Mouse (Mus musculus) stomach, postnatal 0 days (tissue): ENCODE measurements around the gene Ptov1. TPM values are rescaled to one million over a fixed set of nuclear protein-coding genes. Genes with fewer than 3 reads are reported as not detected.

ENCODE experiments used
- ATAC-seq: fragments of 200-750 bp; cut with Nextera tagmentation; 2 replicates; pipeline ENCODE4 v1.8.0; 2017; ENCODE audit not compliant: low FRiP score, low TSS enrichment
- DNase-seq: peaks from one replicate; pipeline ENCODE4 v3.0.0-alpha.2; 2016; ENCODE audit warnings: low spot score
- H3K27ac ChIP-seq: fragments of 300-500 bp; sonication (generic); replicated peaks from 2 replicates; pipeline ENCODE4 v1.5.1; 2014; ENCODE audit warnings: mild to moderate bottlenecking, control low read depth
- H3K27me3 ChIP-seq: fragments of 300-500 bp; sonication (generic); 2 replicates; pipeline ENCODE4 v1.6.1; 2014; ENCODE audit warnings: low read length; ENCODE audit not compliant: control insufficient read depth, insufficient read depth
- H3K36me3 ChIP-seq: fragments of 300-500 bp; sonication (generic); 2 replicates; pipeline ENCODE4 v1.6.1; 2014; ENCODE audit warnings: low read length, mixed read lengths; ENCODE audit not compliant: control insufficient read depth, insufficient read depth
- H3K4me1 ChIP-seq: fragments of 300-500 bp; sonication (generic); replicated peaks from 2 replicates; pipeline ENCODE4 v1.6.1; 2014; ENCODE audit warnings: antibody characterized with exemption; ENCODE audit not compliant: control insufficient read depth, insufficient read depth
- H3K4me2 ChIP-seq: fragments of 300-500 bp; sonication (generic); replicated peaks from 2 replicates; pipeline ENCODE4 v1.6.1; 2014; ENCODE audit warnings: low read depth, mild to moderate bottlenecking, control low read depth, moderate library complexity
- H3K4me3 ChIP-seq: fragments of 300-500 bp; sonication (generic); 2 replicates; pipeline ENCODE4 v1.5.1; 2014; ENCODE audit warnings: low read depth, low read length, control low read depth
- H3K9ac ChIP-seq: fragments of 300-500 bp; sonication (generic); 2 replicates; pipeline ENCODE4 v1.6.1; 2014; ENCODE audit warnings: mild to moderate bottlenecking, low read length, control low read depth, mixed read lengths
- H3K9me3 ChIP-seq: fragments of 300-500 bp; sonication (generic); 2 replicates; pipeline ENCODE4 v1.6.1; 2016; ENCODE audit warnings: low read length; ENCODE audit not compliant: control insufficient read depth
- CTCF ChIP-seq: IDR thresholded peaks from 2 replicates; pipeline ENCODE4 v1.5.1; 2016; ENCODE audit warnings: antibody characterized with exemption, low read depth, mild to moderate bottlenecking, moderate library complexity
- EP300 ChIP-seq: optimal IDR thresholded peaks from 2 replicates; pipeline ENCODE3; 2016; ENCODE audit warnings: antibody characterized with exemption
- WGBS: fragments of 180-500 bp; shearing (Covaris S2); extraction: QIAGEN DNeasy Blood & Tissue Kit; methylation state at CpG from one replicate; pipeline ENCODE4 v1.1.7; 2014; 5-methylcytosine and 5-hydroxymethylcytosine counted together
- polyA plus RNA-seq: library from polyadenylated mRNA; unstranded; fragments of >200 nt; fragmentation: Nextera tagmentation; extraction: Ambion mirVana; gene quantifications from 2 replicates; pipeline ENCODE4 v1.2.1, GENCODE M21; 2015

Gene Ptov1
- polyA plus RNA-seq, 1 experiment from 2014 or later, result 159 TPM

GRCm38 (mm10) chr7:44840426-44840825 is 29.2 kb downstream of the Ptov1 start:
- no peak overlapping the region for H3K27ac ChIP-seq
- no peak overlapping the region for H3K4me3 ChIP-seq
- 60% methylated on average over 14 of the region's 14 CpGs for WGBS

DNA sequence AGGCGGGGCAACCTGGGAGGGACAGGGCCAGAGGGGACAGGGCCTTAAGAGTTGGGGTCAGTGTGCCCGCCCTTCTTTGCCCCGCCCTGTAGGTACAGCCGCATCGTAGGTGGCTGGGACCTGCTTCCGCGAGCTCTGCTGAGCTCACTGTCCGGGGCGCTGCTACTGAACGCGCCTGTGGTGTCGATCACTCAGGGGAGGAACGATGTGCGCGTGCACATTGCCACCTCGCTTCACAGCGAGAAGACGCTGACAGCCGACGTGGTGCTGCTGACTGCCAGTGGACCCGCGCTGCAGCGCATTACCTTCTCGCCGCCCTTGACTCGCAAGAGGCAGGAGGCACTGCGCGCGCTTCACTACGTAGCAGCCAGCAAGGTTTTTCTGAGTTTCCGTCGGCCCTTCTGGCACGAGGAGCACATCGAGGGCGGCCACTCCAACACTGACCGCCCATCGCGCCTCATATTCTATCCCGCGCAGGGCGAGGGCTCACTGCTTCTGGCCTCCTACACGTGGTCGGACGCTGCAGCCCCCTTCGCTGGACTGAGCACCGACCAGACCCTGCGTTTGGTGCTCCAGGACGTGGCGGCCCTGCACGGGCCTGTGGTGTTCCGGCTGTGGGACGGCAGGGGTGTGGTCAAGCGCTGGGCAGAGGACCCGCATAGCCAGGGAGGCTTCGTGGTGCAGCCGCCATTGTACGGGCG is 29.9 kb downstream of the Ptov1 start:
- Histone ChIP-seq H3K9ac (peak overlapping the region; percentile 53), H3K27me3 (no peaks in the 10 kb centered on the region), H3K9me3 (no peaks in the 10 kb centered on the region), H3K4me2 (peak overlapping the region; percentile 57), H3K4me3 (peak overlapping the region; percentile 20), H3K4me1 (peaks cover 7% of the 10 kb centered on the region; the same call in 1 of the 2 replicates), H3K27ac (no peak overlapping the region; the same call in 1 of the 2 replicates), H3K36me3 (peaks cover 19% of the 10 kb centered on the region)
- DNase-seq, result peak; percentile 62
- TF ChIP-seq EP300 (no peak), CTCF (no peak)
- ATAC-seq, result peak; percentile 47
- 3% methylated on average over 57 of the region's 58 CpGs for WGBS

More at GRCm38 (mm10) chr7:44840426-44840825, 29.2 kb downstream of the Ptov1 start:
- Histone ChIP-seq H3K4me1 (peaks cover 7% of the 10 kb centered on the region; the same call in 1 of the 2 replicates), H3K27me3 (no peaks in the 10 kb centered on the region), H3K4me2 (no peak overlapping the region), H3K9ac (no peak overlapping the region), H3K36me3 (peaks cover 27% of the 10 kb centered on the region), H3K9me3 (no peaks in the 10 kb centered on the region)
- no peak for TF ChIP-seq EP300
- TF ChIP-seq CTCF, result no peak
- ATAC-seq (no peak), DNase-seq (no peak)

GRCm38 (mm10) chr7:44839171-44839490 is 30.5 kb downstream of the Ptov1 start:
- Histone ChIP-seq H3K4me1 (peaks cover 7% of the 10 kb centered on the region; the same call in 1 of the 2 replicates), H3K9me3 (no peaks in the 10 kb centered on the region), H3K9ac (peak overlapping the region; percentile 53), H3K27ac (no peak overlapping the region; the same call in 1 of the 2 replicates), H3K36me3 (peaks cover 14% of the 10 kb centered on the region), H3K4me3 (peak overlapping the region; percentile 20; the same call in 1 of the 2 replicates), H3K27me3 (no peaks in the 10 kb centered on the region), H3K4me2 (peak overlapping the region; percentile 57)
- 36% methylated on average over 11 of the region's 11 CpGs for WGBS
- ATAC-seq (no peak), DNase-seq (no peak)
- no peak for TF ChIP-seq CTCF
- TF ChIP-seq EP300, result no peak

DNA sequence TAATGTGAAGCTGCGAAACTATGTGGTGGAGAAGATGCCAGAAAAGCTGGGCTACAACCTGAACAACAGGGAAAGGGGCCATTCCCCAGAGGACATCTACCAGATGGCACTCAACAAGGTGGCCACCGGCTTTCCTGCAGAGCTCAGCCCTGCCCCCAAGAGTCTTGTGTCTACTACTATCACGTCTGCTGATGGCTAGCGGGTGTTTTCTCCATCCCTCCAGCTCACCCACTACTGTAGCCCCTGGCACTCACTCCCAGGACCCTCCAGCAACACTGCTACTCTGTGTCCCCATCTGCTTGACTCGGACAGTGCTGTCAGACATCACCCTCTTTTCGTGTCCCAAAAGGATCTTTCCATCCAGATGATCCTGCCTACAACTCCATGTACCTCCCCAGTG is 31.5 kb downstream of the Ptov1 start:
- WGBS, result 92% methylated on average over 6 of the region's 6 CpGs
- Histone ChIP-seq H3K4me1 (peaks cover 7% of the 10 kb centered on the region; the same call in 1 of the 2 replicates), H3K9ac (no peak overlapping the region), H3K27ac (no peak overlapping the region), H3K27me3 (no peaks in the 10 kb centered on the region), H3K9me3 (no peaks in the 10 kb centered on the region), H3K4me2 (no peak overlapping the region), H3K4me3 (no peak overlapping the region), H3K36me3 (peaks cover 8% of the 10 kb centered on the region)
- no peak for DNase-seq
- ATAC-seq, result no peak
- TF ChIP-seq CTCF (no peak), EP300 (no peak)

DNA sequence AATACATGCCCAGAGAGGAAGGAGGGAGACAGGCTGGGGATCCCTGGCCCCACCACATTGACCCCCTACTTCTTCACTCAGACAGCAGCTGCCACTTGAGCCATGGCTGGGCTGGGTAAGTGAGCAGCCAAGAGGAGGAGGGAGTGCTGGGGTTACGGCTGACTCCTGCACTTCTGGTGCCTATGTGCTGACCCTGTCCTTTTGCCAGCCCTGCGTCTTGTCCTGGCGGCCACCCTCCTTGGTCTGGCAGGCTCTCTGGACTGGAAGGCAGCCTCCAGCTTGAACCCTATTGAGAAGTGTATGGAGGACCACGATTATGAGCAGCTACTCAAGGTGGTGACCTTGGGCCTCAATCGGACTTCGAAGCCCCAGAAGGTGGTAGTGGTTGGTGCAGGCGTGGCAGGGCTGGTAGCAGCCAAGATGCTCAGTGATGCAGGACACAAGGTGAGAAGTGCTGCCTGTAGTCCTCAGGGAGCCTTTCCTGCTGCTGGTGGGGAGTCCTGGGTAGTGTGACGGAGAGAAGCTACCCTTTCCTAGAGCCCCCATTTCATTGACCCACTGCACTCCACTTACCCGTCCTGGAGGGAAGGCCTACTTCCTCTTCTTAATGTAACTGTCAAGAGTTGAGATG is 33.0 kb downstream of the Ptov1 start:
- DNase-seq, result no peak
- ATAC-seq, result no peak
- WGBS, result 81% methylated on average over 9 of the region's 9 CpGs
- Histone ChIP-seq H3K27ac (no peak overlapping the region), H3K36me3 (peaks cover under 1% of the 10 kb centered on the region; the same call in 1 of the 2 replicates), H3K27me3 (no peaks in the 10 kb centered on the region), H3K4me2 (no peak overlapping the region), H3K9me3 (no peaks in the 10 kb centered on the region), H3K4me1 (peaks cover 7% of the 10 kb centered on the region; the same call in 1 of the 2 replicates), H3K9ac (no peak overlapping the region), H3K4me3 (no peak overlapping the region)
- TF ChIP-seq EP300, result no peak
- TF ChIP-seq CTCF, result no peak

GRCm38 (mm10) chr7:44836016-44836404 is 33.6 kb downstream of the Ptov1 start:
- H3K4me3 ChIP-seq, result no peak overlapping the region
- H3K36me3 ChIP-seq, result no peaks in the 10 kb centered on the region; the same call in 1 of the 2 replicates
- H3K27ac ChIP-seq, result no peak overlapping the region
- WGBS, result 40% methylated on average over 3 of the region's 3 CpGs
- no peak overlapping the region for H3K4me2 ChIP-seq
- TF ChIP-seq CTCF (no peak), EP300 (no peak)
- H3K4me1 ChIP-seq, result peaks cover 7% of the 10 kb centered on the region; the same call in 1 of the 2 replicates
- H3K9ac ChIP-seq, result no peak overlapping the region
- H3K27me3 ChIP-seq, result no peaks in the 10 kb centered on the region
- no peak for DNase-seq
- no peak for ATAC-seq
- H3K9me3 ChIP-seq, result no peaks in the 10 kb centered on the region
